Mouse (Mus musculus) liver, embryonic 11.5 days (tissue): ENCODE results near the gene Uspl1. TPM values are rescaled to one million over a fixed set of nuclear protein-coding genes. Genes with fewer than 3 reads are reported as not detected.

Source experiments
- ATAC-seq: fragments of 200-750 bp; cut with Nextera tagmentation; replicated peaks from 2 replicates; pipeline ENCODE4 v1.8.0; 2017; ENCODE audit warnings: moderate number of reproducible peaks, mild to moderate bottlenecking, moderate TSS enrichment, moderate library complexity; ENCODE audit not compliant: low FRiP score
- DNase-seq: peaks from one replicate; pipeline ENCODE4 v3.0.0-alpha.2; 2017; ENCODE audit warnings: low spot score
- H3K27ac ChIP-seq: fragments of 300-500 bp; sonication (generic); 2 replicates; pipeline ENCODE4 v1.5.1; 2014; ENCODE audit warnings: mild to moderate bottlenecking, low read depth, low read length, control low read depth
- H3K27me3 ChIP-seq: fragments of 300-500 bp; sonication (generic); replicated peaks from 2 replicates; pipeline ENCODE4 v1.6.1; 2014; ENCODE audit warnings: low read length, mixed read lengths; ENCODE audit not compliant: control insufficient read depth, insufficient read depth
- H3K36me3 ChIP-seq: fragments of 300-500 bp; sonication (generic); 2 replicates; pipeline ENCODE4 v1.6.1; 2014; ENCODE audit warnings: mild to moderate bottlenecking, low read length, moderate library complexity, mixed read lengths; ENCODE audit not compliant: control insufficient read depth, insufficient read depth
- H3K4me1 ChIP-seq: fragments of 300-500 bp; sonication (generic); replicated peaks from 2 replicates; pipeline ENCODE4 v1.6.1; 2014; ENCODE audit warnings: low read length, mixed read lengths; ENCODE audit not compliant: control insufficient read depth, insufficient read depth
- H3K4me2 ChIP-seq: fragments of 300-500 bp; sonication (generic); 2 replicates; pipeline ENCODE4 v1.6.1; 2014; ENCODE audit warnings: mild to moderate bottlenecking, control low read depth, moderate library complexity
- H3K4me3 ChIP-seq: fragments of 300-500 bp; sonication (generic); 2 replicates; pipeline ENCODE4 v1.5.1; 2014; ENCODE audit warnings: low read depth, low read length, control low read depth
- H3K9ac ChIP-seq: fragments of 300-500 bp; sonication (generic); 2 replicates; pipeline ENCODE4 v1.6.1; 2014; ENCODE audit warnings: low read depth, low read length, control low read depth
- H3K9me3 ChIP-seq: fragments of 300-500 bp; sonication (generic); 2 replicates; pipeline ENCODE4 v1.6.1; 2016; ENCODE audit warnings: low read length, inconsistent platforms, mixed read lengths; ENCODE audit not compliant: control insufficient read depth
- WGBS: fragments of 180-500 bp; shearing (Covaris S2); extraction: QIAGEN DNeasy Blood & Tissue Kit; methylation state at CpG from one replicate; pipeline ENCODE4 v1.1.7; 2014; 5-methylcytosine and 5-hydroxymethylcytosine counted together
- polyA plus RNA-seq: library from polyadenylated mRNA; unstranded; fragments of >200 nt; fragmentation: Nextera tagmentation; extraction: Ambion mirVana; gene quantifications from 2 replicates; pipeline ENCODE4 v1.2.1, GENCODE M21; 2014

The Uspl1 gene
- polyA plus RNA-seq, 1 experiment from 2014 or later, result 53.2 TPM

DNA sequence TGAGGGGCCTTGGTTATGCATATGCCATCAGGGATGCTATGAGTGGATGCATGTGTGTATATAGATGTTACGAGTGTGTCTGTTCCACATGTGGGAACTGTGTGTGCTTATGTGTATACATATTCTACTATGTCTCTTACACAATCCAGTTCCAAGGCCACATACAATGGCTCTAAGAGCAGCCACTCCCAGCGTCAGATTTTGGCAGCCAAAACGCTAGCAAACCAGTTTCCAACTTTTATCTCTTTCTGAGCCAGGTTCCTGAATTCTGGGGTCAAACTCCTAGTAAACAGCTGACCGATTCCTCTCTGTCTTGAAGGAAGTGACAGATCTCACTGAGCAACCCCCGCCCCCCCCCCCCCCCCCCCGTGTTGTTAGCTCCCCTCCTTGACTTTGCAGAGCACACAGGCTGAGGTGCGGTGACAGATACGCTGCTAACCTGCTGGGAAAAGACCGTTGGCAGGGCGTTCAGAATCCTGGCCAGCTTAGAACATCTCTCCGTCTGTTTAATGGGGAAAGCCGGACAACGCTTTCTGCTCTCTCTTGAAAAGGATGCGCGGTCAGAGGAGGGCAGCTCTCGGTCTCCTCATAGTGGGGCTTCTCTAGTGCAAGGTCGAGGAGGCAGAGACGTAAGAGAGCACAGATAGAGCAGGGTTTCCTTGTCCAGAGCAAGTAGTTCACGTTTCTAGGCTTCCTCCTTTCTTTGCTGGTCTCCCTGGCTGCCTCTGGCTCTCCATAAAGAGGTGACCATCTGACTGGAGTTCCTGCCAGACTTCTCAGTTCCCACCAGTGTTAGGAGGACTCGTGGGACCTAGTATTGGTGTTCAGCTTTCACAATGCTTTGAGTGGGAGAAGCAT lies 63.1 kb downstream of the Uspl1 start:
- Histone ChIP-seq H3K9ac (peak overlapping the region; percentile 38; the same call in 1 of the 2 replicates), H3K4me1 (peaks cover 23% of the 10 kb centered on the region), H3K27me3 (no peaks in the 10 kb centered on the region), H3K9me3 (no peaks in the 10 kb centered on the region), H3K4me3 (peak overlapping the region; percentile 1; the same call in 1 of the 2 replicates), H3K4me2 (peak overlapping the region; percentile 80), H3K27ac (peak overlapping the region; percentile 56; the same call in 1 of the 2 replicates), H3K36me3 (no peaks in the 10 kb centered on the region)
- 16% methylated on average over 20 of the region's 20 CpGs for WGBS
- DNase-seq (no peak), ATAC-seq (no peak)

DNA sequence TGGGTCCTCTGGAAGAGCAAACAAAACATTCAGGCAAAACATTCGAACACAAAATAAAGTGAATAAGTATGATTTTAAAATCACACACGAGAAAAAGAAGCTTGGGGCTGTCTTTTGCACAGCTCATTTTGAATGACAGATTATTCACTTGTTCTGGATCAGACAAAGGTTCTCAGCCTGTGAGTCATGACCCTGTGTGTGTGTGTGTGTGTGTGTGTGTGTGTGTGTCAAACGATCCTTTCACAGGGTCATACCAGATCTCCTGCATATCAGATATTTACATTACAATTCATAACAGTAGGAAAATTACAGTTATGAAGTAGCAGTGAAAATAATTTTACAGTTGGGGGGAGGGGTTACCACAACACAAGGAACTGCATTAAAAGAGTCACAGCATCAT lies 68.2 kb downstream of the Uspl1 start:
- H3K4me2 ChIP-seq, result no peak overlapping the region
- no peaks in the 10 kb centered on the region for H3K9me3 ChIP-seq
- no peak overlapping the region for H3K4me3 ChIP-seq
- DNase-seq (no peak), ATAC-seq (no peak)
- WGBS, result 69% methylated on average over 3 of the region's 3 CpGs
- no peak overlapping the region for H3K27ac ChIP-seq
- H3K9ac ChIP-seq, result no peak overlapping the region
- H3K27me3 ChIP-seq, result no peaks in the 10 kb centered on the region
- no peaks in the 10 kb centered on the region for H3K36me3 ChIP-seq
- H3K4me1 ChIP-seq, result peaks cover 5% of the 10 kb centered on the region; the same call in 1 of the 2 replicates

DNA sequence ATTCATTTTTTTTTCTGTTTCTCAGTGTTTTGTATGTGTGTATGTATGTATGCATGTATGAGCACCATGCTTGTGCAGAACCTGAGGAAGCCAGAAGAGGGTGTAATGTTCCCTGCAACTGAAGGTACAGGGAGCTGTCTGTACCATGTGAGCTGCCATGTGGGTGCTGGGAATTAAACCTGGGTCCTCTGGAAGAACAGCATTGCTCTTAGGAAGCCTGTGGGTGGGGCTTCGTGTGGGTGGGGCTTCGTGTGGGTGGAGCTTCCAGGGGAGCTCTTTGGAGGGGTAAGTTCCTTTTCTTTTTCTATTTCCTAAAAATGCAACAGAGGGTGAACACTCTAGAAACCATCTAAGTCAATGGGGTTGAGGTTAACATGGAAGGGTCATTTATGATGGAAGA lies 69.3 kb downstream of the Uspl1 start:
- no peaks in the 10 kb centered on the region for H3K9me3 ChIP-seq
- no peak for DNase-seq
- H3K27me3 ChIP-seq, result no peaks in the 10 kb centered on the region
- no peak overlapping the region for H3K4me3 ChIP-seq
- 61% methylated on average over 2 of the region's 2 CpGs for WGBS
- H3K27ac ChIP-seq, result no peak overlapping the region
- H3K36me3 ChIP-seq, result no peaks in the 10 kb centered on the region
- H3K9ac ChIP-seq, result no peak overlapping the region
- H3K4me1 ChIP-seq, result no peaks in the 10 kb centered on the region
- no peak for ATAC-seq
- no peak overlapping the region for H3K4me2 ChIP-seq

DNA sequence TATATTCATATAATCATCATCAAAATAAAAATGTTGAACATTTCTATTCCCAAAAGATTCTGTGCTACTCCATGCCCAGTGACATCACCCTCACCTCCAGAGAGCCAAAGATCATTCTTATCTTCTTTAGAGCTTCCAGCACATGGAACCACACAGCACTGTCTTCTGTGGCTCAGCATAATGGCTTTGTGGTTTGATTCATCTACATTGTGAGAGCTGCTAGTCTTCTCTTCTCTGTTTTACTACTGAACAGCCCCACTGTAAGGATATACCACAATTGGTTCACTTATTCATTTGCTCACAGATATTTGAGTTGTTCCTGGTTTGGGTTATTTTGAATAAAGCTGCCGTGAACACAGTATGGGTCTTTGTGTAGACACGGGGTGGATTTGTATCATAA lies 71.4 kb downstream of the Uspl1 start:
- 83% methylated on average over 2 of the region's 2 CpGs for WGBS
- Histone ChIP-seq H3K9ac (no peak overlapping the region), H3K36me3 (no peaks in the 10 kb centered on the region), H3K4me2 (no peak overlapping the region), H3K9me3 (no peaks in the 10 kb centered on the region), H3K4me3 (no peak overlapping the region), H3K27ac (no peak overlapping the region), H3K27me3 (no peaks in the 10 kb centered on the region), H3K4me1 (no peaks in the 10 kb centered on the region)
- ATAC-seq (no peak), DNase-seq (no peak)

DNA sequence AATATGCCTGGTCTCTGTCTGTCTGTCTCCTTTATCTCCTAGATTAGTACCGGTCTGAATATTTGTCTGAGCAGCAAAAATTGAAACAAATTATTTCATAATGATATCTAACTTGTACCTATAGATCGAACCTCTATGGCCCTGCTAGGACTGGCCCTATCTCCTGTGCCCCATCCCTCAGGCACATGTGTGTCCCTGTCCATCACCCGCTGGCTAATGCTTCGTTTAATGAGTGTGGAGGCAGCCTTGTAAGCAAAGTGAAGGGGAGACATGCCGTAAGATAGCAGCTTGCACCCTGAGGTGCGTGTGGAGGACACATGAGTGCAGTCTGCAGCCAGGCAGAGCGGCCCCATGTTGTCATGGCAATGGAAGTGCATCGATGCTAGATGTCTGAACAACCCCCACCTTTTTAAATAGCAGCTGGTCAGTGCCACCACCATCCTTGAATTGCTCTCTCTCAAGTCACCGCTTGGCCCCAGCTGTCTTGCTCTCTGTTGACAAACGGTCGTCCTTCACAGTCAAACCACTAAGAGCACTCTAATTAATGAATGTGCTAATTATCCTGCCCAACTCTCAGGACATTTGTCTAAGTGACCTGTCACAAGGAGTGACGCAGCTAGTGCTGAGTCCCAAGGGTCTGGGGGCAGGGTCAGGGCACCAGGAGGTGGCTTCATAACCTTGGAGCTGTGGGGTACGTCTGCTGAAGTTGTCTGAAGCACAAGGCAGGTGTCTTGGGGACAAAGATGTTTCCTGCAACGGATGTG lies 73.5 kb downstream of the Uspl1 start:
- DNase-seq, result no peak
- Histone ChIP-seq H3K9me3 (no peaks in the 10 kb centered on the region), H3K4me2 (no peak overlapping the region), H3K9ac (no peak overlapping the region), H3K4me3 (no peak overlapping the region), H3K27ac (no peak overlapping the region), H3K27me3 (no peaks in the 10 kb centered on the region), H3K4me1 (no peaks in the 10 kb centered on the region), H3K36me3 (no peaks in the 10 kb centered on the region)
- 67% methylated on average over 14 of the region's 14 CpGs for WGBS
- no peak for ATAC-seq

DNA sequence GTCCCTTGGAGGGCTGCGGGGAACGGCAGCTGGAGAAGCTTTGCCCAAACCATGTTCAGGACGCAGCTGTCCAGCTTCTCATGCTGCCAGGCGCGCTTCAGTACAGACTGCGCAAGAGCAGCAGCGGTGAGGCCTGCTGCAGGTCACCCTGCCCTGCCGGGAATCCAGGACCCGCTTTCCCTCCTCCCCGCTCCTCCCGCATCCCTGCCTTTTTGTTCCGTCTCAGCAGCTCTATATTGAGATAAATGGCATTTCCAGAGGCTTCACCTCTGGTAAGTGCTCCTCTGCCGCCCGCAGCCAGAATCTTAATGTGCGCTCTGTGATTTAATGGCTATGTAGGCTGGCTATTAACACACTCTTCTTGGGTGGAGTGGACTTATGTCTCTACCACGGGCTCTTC lies 74.9 kb downstream of the Uspl1 start:
- Histone ChIP-seq H3K36me3 (no peaks in the 10 kb centered on the region), H3K9me3 (no peaks in the 10 kb centered on the region), H3K27me3 (no peaks in the 10 kb centered on the region), H3K4me3 (no peak overlapping the region), H3K27ac (no peak overlapping the region), H3K4me1 (no peaks in the 10 kb centered on the region), H3K9ac (no peak overlapping the region), H3K4me2 (no peak overlapping the region)
- DNase-seq (no peak), ATAC-seq (no peak)
- WGBS, result 61% methylated on average over 16 of the region's 16 CpGs

DNA sequence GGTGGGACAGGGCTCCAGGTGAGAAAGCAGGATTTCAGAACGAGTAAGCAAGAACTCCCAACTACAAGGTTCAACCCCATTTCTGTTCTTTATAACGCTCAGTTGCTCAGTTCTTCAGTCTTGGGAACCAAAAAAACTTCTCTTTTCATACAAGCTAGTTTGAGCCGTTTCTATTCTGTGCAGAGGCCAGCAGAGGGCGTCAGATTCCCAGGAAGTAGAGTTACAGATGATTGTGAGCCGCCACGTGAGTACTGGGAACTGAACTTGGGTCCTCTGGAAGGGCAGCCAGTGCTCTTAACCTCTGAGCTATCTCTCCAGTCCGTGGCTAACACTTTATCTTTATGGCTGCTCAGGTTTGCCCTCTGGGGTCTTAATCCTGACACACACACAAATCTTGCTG lies 77.3 kb downstream of the Uspl1 start:
- no peak overlapping the region for H3K4me3 ChIP-seq
- H3K27me3 ChIP-seq, result no peaks in the 10 kb centered on the region
- no peak overlapping the region for H3K4me2 ChIP-seq
- ATAC-seq (no peak), DNase-seq (no peak)
- no peaks in the 10 kb centered on the region for H3K36me3 ChIP-seq
- no peak overlapping the region for H3K27ac ChIP-seq
- 68% methylated on average over 7 of the region's 7 CpGs for WGBS
- no peaks in the 10 kb centered on the region for H3K4me1 ChIP-seq
- no peaks in the 10 kb centered on the region for H3K9me3 ChIP-seq
- no peak overlapping the region for H3K9ac ChIP-seq

DNA sequence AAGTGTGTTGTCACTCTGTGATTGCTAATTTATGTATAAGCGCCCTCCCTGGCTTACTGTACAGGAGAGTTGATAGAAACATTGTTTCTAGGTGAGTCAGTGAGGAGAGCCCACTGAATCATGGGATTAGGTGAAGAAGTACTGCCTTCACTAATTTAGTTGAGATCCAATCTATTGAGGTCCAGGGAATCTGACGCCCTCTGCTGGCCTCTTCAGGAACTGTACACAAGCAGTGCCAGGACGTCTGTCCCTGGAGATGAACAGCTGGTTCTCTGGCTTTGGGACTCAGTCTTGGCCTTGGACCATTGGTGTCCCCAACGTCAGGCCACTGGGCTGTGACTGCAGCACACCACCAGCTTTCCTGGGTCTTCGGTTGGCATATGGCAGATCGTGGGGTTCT lies 77.7 kb downstream of the Uspl1 start:
- WGBS, result 65% methylated on average over 6 of the region's 6 CpGs
- ATAC-seq (0 out of 2 replicates have a peak, but pooled peaks have one; percentile 12), DNase-seq (no peak)
- Histone ChIP-seq H3K4me1 (no peaks in the 10 kb centered on the region), H3K4me2 (no peak overlapping the region), H3K27ac (no peak overlapping the region), H3K36me3 (no peaks in the 10 kb centered on the region), H3K9me3 (no peaks in the 10 kb centered on the region), H3K9ac (no peak overlapping the region), H3K27me3 (no peaks in the 10 kb centered on the region), H3K4me3 (no peak overlapping the region)
